Mouse (Mus musculus) intestine, embryonic 15.5 days (tissue): Measurements from ENCODE around the gene Acvr1. TPM values are rescaled to one million over a fixed set of nuclear protein-coding genes. Genes with fewer than 3 reads are reported as not detected.
A peak's percentile ranks its signal among the peaks of the same experiment; 100 is the strongest.

Source experiments
- ATAC-seq: fragments of 200-750 bp; cut with Nextera tagmentation; 2 replicates; pipeline ENCODE4 v1.8.0; 2017; ENCODE audit warnings: moderate TSS enrichment, moderate library complexity
- H3K27ac ChIP-seq: fragments of 300-500 bp; sonication (generic); 2 replicates; pipeline ENCODE4 v1.5.1; 2015; ENCODE audit warnings: mild to moderate bottlenecking, inconsistent platforms
- H3K27me3 ChIP-seq: fragments of 300-500 bp; sonication (generic); replicated peaks from 2 replicates; pipeline ENCODE4 v1.6.1; 2015; ENCODE audit warnings: inconsistent platforms
- H3K36me3 ChIP-seq: fragments of 300-500 bp; sonication (generic); 2 replicates; pipeline ENCODE4 v1.6.1; 2015; ENCODE audit warnings: inconsistent platforms
- H3K4me1 ChIP-seq: fragments of 300-500 bp; sonication (generic); replicated peaks from 2 replicates; pipeline ENCODE4 v1.6.1; 2015; ENCODE audit warnings: inconsistent platforms
- H3K4me2 ChIP-seq: fragments of 300-500 bp; sonication (generic); replicated peaks from 2 replicates; pipeline ENCODE4 v1.6.1; 2015; ENCODE audit warnings: mild to moderate bottlenecking, inconsistent platforms
- H3K4me3 ChIP-seq: fragments of 300-500 bp; sonication (generic); replicated peaks from 2 replicates; pipeline ENCODE4 v1.5.1; 2015; ENCODE audit warnings: inconsistent platforms
- H3K9ac ChIP-seq: fragments of 300-500 bp; sonication (generic); 2 replicates; pipeline ENCODE4 v1.6.1; 2015; ENCODE audit warnings: inconsistent platforms
- H3K9me3 ChIP-seq: fragments of 300-500 bp; sonication (generic); 2 replicates; pipeline ENCODE4 v1.6.1; 2016; ENCODE audit warnings: inconsistent platforms
- WGBS: fragments of 180-500 bp; shearing (Covaris S2); methylation state at CpG from one replicate; pipeline ENCODE4 v1.1.7; 2015; 5-methylcytosine and 5-hydroxymethylcytosine counted together
- polyA plus RNA-seq: library from polyadenylated mRNA; unstranded; fragments of >200 nt; fragmentation: Nextera tagmentation; extraction: Ambion mirVana; gene quantifications from 2 replicates; pipeline ENCODE4 v1.2.1, GENCODE M21; 2015

The Acvr1 gene
- polyA plus RNA-seq, 1 experiment from 2014 or later = 4.9 TPM

GRCm38 (mm10) chr2:58417684-58418083 lies 149.3 kb downstream of the Acvr1 start:
- no peak overlapping the region for H3K4me3 ChIP-seq
- no peak overlapping the region for H3K27ac ChIP-seq
- H3K4me2 ChIP-seq = no peak overlapping the region
- H3K4me1 ChIP-seq = no peaks in the 10 kb centered on the region
- H3K9me3 ChIP-seq = no peaks in the 10 kb centered on the region
- H3K27me3 ChIP-seq = no peaks in the 10 kb centered on the region
- no peaks in the 10 kb centered on the region for H3K36me3 ChIP-seq
- 70% methylated on average over 9 of the region's 9 CpGs for WGBS
- H3K9ac ChIP-seq = no peak overlapping the region
- ATAC-seq = peak; percentile 83

GRCm38 (mm10) chr2:58415037-58415436 lies 151.9 kb downstream of the Acvr1 start:
- no peak for ATAC-seq
- Histone ChIP-seq H3K27ac (no peak overlapping the region), H3K27me3 (no peaks in the 10 kb centered on the region), H3K4me1 (no peaks in the 10 kb centered on the region), H3K4me3 (no peak overlapping the region), H3K9me3 (no peaks in the 10 kb centered on the region), H3K4me2 (no peak overlapping the region), H3K36me3 (no peaks in the 10 kb centered on the region), H3K9ac (no peak overlapping the region)

- Histone ChIP-seq H3K27ac (no peak overlapping the region), H3K4me1 (no peaks in the 10 kb centered on the region), H3K9me3 (no peaks in the 10 kb centered on the region), H3K9ac (no peak overlapping the region), H3K4me3 (no peak overlapping the region), H3K4me2 (no peak overlapping the region), H3K36me3 (no peaks in the 10 kb centered on the region), H3K27me3 (no peaks in the 10 kb centered on the region)
- ATAC-seq = no peak
- 64% methylated on average over 5 of the region's 5 CpGs for WGBS
Observed at GRCm38 (mm10) chr2:58408926-58409634, 157.9 kb downstream of the Acvr1 start.

- no peak overlapping the region for H3K27ac ChIP-seq
- WGBS = 77% methylated on average over 2 of the region's 2 CpGs
- no peaks in the 10 kb centered on the region for H3K4me1 ChIP-seq
- ATAC-seq = no peak
- no peak overlapping the region for H3K9ac ChIP-seq
- no peaks in the 10 kb centered on the region for H3K27me3 ChIP-seq
- no peak overlapping the region for H3K4me3 ChIP-seq
- H3K36me3 ChIP-seq = no peaks in the 10 kb centered on the region
- H3K4me2 ChIP-seq = no peak overlapping the region
- H3K9me3 ChIP-seq = no peaks in the 10 kb centered on the region
Observed at GRCm38 (mm10) chr2:58403481-58403880, 163.5 kb downstream of the Acvr1 start.

- Histone ChIP-seq H3K4me3 (no peak overlapping the region), H3K36me3 (no peaks in the 10 kb centered on the region), H3K27ac (no peak overlapping the region), H3K9me3 (no peaks in the 10 kb centered on the region), H3K27me3 (no peaks in the 10 kb centered on the region), H3K4me2 (no peak overlapping the region), H3K4me1 (no peaks in the 10 kb centered on the region), H3K9ac (no peak overlapping the region)
- ATAC-seq = no peak
- 79% methylated on average over 7 of the region's 7 CpGs for WGBS
Observed at GRCm38 (mm10) chr2:58388601-58389000, 178.4 kb downstream of the Acvr1 start.

- no peaks in the 10 kb centered on the region for H3K36me3 ChIP-seq
- no peaks in the 10 kb centered on the region for H3K27me3 ChIP-seq
- ATAC-seq = no peak
- H3K27ac ChIP-seq = no peak overlapping the region
- H3K4me3 ChIP-seq = no peak overlapping the region
- no peaks in the 10 kb centered on the region for H3K9me3 ChIP-seq
- H3K9ac ChIP-seq = no peak overlapping the region
- H3K4me1 ChIP-seq = no peaks in the 10 kb centered on the region
- whole genome bisulfite sequencing = 74% methylated on average over 5 of the region's 5 CpGs
- no peak overlapping the region for H3K4me2 ChIP-seq
Observed at GRCm38 (mm10) chr2:58380020-58380419, 186.9 kb downstream of the Acvr1 start.

- 72% methylated on average over 1 of the region's 1 CpGs for WGBS
- no peaks in the 10 kb centered on the region for H3K9me3 ChIP-seq
Observed at GRCm38 (mm10) chr2:58379475-58379874, 187.5 kb downstream of the Acvr1 start.

GRCm38 (mm10) chr2:58377417-58378130 lies 189.4 kb downstream of the Acvr1 start:
- Histone ChIP-seq H3K27ac (no peak overlapping the region), H3K36me3 (no peaks in the 10 kb centered on the region), H3K9ac (no peak overlapping the region), H3K4me2 (no peak overlapping the region), H3K9me3 (no peaks in the 10 kb centered on the region), H3K4me3 (no peak overlapping the region), H3K4me1 (no peaks in the 10 kb centered on the region), H3K27me3 (no peaks in the 10 kb centered on the region)
- ATAC-seq = no peak
- WGBS = 58% methylated on average over 9 of the region's 9 CpGs

More at GRCm38 (mm10) chr2:58379475-58379874, 187.5 kb downstream of the Acvr1 start:
- no peak overlapping the region for H3K27ac ChIP-seq
- no peaks in the 10 kb centered on the region for H3K27me3 ChIP-seq
- no peak overlapping the region for H3K4me2 ChIP-seq
- H3K36me3 ChIP-seq = no peaks in the 10 kb centered on the region
- ATAC-seq = no peak
- H3K9ac ChIP-seq = no peak overlapping the region
- H3K4me1 ChIP-seq = no peaks in the 10 kb centered on the region
- no peak overlapping the region for H3K4me3 ChIP-seq

- Histone ChIP-seq H3K27me3 (no peaks in the 10 kb centered on the region), H3K9ac (no peak overlapping the region), H3K9me3 (no peaks in the 10 kb centered on the region), H3K36me3 (no peaks in the 10 kb centered on the region), H3K4me1 (no peaks in the 10 kb centered on the region), H3K4me2 (no peak overlapping the region), H3K4me3 (no peak overlapping the region), H3K27ac (no peak overlapping the region)
- WGBS = 78% methylated on average over 3 of the region's 3 CpGs
- ATAC-seq = no peak
Observed at GRCm38 (mm10) chr2:58366196-58366595, 200.8 kb downstream of the Acvr1 start.

GRCm38 (mm10) chr2:58361361-58362046 lies 205.5 kb downstream of the Acvr1 start:
- 72% methylated on average over 3 of the region's 3 CpGs for WGBS
- no peak overlapping the region for H3K4me3 ChIP-seq
- no peak overlapping the region for H3K9ac ChIP-seq
- no peaks in the 10 kb centered on the region for H3K36me3 ChIP-seq
- H3K27ac ChIP-seq = peak overlapping the region; percentile 44; the same call in 1 of the 2 replicates
- peak; percentile 83 for ATAC-seq
- H3K27me3 ChIP-seq = 0 out of 2 replicates have a peak, but pooled peaks cover 5% of the 10 kb centered on the region
- no peak overlapping the region for H3K4me2 ChIP-seq
- H3K9me3 ChIP-seq = no peaks in the 10 kb centered on the region
- peaks cover 4% of the 10 kb centered on the region for H3K4me1 ChIP-seq

GRCm38 (mm10) chr2:58358132-58358460 lies 208.9 kb downstream of the Acvr1 start:
- H3K4me3 ChIP-seq = peak overlapping the region; percentile 50
- 0 out of 2 replicates have a peak, but pooled peaks have one; percentile 3 for ATAC-seq
- no peak overlapping the region for H3K27ac ChIP-seq
- H3K4me1 ChIP-seq = peaks cover 4% of the 10 kb centered on the region
- no peaks in the 10 kb centered on the region for H3K9me3 ChIP-seq
- peak overlapping the region; percentile 44; the same call in 1 of the 2 replicates for H3K9ac ChIP-seq
- 19% methylated on average over 3 of the region's 3 CpGs for WGBS
- peak overlapping the region; percentile 92 for H3K4me2 ChIP-seq
- H3K27me3 ChIP-seq = 0 out of 2 replicates have a peak, but pooled peaks cover 5% of the 10 kb centered on the region
- no peaks in the 10 kb centered on the region for H3K36me3 ChIP-seq

GRCm38 (mm10) chr2:58357414-58358131 lies 209.4 kb downstream of the Acvr1 start, which contains the start of gene Acvr1c:
Gene Acvr1c, minus strand, starts transcription at chr2:58357895.
- Histone ChIP-seq H3K9ac (peak within 1 kb of the TSS; percentile 44), H3K36me3 (no peaks in the 10 kb centered on the region), H3K27me3 (0 out of 2 replicates have a peak, but pooled peaks cover 5% of the 10 kb centered on the region), H3K4me3 (peak within 1 kb of the TSS; percentile 50), H3K4me1 (peaks cover 4% of the 10 kb centered on the region), H3K4me2 (peak within 1 kb of the TSS; percentile 92), H3K27ac (no peak within 1 kb of the TSS), H3K9me3 (no peaks in the 10 kb centered on the region)
- 1% methylated on average over 64 of the region's 65 CpGs for WGBS
- peak; percentile 84 for ATAC-seq
